Mouse (Mus musculus) erythroblast, embryonic 14.5 days (primary cell): ENCODE data around the gene Rbbp6.

Experiments used
- GATA1 ChIP-seq: IDR thresholded peaks from 2 replicates; pipeline ENCODE4 v1.6.1; 2012; ENCODE audit warnings: low read length, inconsistent platforms, mixed read lengths
- TAL1 ChIP-seq: IDR thresholded peaks from 3 replicates; pipeline ENCODE4 v1.6.1; 2012; ENCODE audit warnings: low read length, inconsistent platforms, mixed read lengths

DNA sequence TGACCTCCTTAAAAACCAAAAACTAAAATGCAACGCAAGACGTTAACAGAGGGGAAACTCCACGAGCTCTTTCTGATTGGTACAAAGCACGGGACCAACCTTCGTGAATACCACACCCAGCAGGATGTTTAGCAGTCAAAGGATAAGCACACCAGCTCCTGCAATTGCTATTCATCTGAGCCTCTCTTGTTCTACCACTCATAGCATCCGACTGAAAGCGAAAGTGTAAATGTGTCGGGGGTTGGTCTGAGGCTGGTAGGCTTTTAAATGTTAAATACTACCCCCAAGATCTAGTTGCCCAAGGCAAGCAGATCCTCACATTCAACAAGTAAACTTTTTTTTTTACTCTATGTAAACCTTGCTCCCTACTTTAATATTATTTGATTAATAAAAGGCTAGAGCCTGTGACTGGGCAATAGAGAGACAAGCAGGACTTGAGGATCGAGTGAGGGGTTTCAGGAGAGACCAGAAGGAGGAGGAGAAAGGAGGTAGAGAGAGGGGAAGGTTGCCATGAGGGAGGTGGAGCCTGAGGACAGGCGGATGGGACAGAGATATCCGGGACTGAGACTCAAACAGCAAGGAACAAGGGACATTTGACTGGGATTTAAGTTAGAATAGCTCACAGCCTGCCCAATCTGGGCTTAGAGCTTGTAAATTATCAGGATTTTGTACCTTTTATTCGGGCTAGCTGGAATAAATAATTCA lies 25.0 kb upstream of the Rbbp6 start:
- TF ChIP-seq GATA1: no peak
- TF ChIP-seq TAL1: no peak
